Mouse (Mus musculus) intestine, postnatal 0 days (tissue): ENCODE data around the gene Znrf1. TPM values are rescaled to one million over a fixed set of nuclear protein-coding genes. Genes with fewer than 3 reads are reported as not detected.

Experiments
- ATAC-seq: fragments of 200-750 bp; cut with Nextera tagmentation; 2 replicates; pipeline ENCODE4 v1.8.0; 2017; ENCODE audit warnings: mild to moderate bottlenecking, moderate TSS enrichment, moderate library complexity
- H3K27ac ChIP-seq: fragments of 300-500 bp; sonication (generic); 2 replicates; pipeline ENCODE4 v1.5.1; 2014; ENCODE audit warnings: mild to moderate bottlenecking, low read depth, low read length, moderate library complexity
- H3K27me3 ChIP-seq: fragments of 300-500 bp; sonication (generic); replicated peaks from 2 replicates; pipeline ENCODE4 v1.6.1; 2014; ENCODE audit warnings: low read length, mixed read lengths; ENCODE audit not compliant: control insufficient read depth, insufficient read depth
- H3K36me3 ChIP-seq: fragments of 300-500 bp; sonication (generic); 2 replicates; pipeline ENCODE4 v1.6.1; 2014; ENCODE audit warnings: mild to moderate bottlenecking, moderate library complexity; ENCODE audit not compliant: control insufficient read depth, insufficient read depth
- H3K4me1 ChIP-seq: fragments of 300-500 bp; sonication (generic); replicated peaks from 2 replicates; pipeline ENCODE4 v1.6.1; 2014; ENCODE audit warnings: antibody characterized with exemption, low read length, mixed read lengths; ENCODE audit not compliant: control insufficient read depth, insufficient read depth
- H3K4me2 ChIP-seq: fragments of 300-500 bp; sonication (generic); replicated peaks from 2 replicates; pipeline ENCODE4 v1.6.1; 2014; ENCODE audit warnings: low read depth, mild to moderate bottlenecking, moderate library complexity
- H3K4me3 ChIP-seq: fragments of 300-500 bp; sonication (generic); 2 replicates; pipeline ENCODE4 v1.5.1; 2014; ENCODE audit warnings: low read depth, low read length
- H3K9ac ChIP-seq: fragments of 300-500 bp; sonication (generic); 2 replicates; pipeline ENCODE4 v1.6.1; 2014; ENCODE audit warnings: mild to moderate bottlenecking, low read depth, low read length
- H3K9me3 ChIP-seq: fragments of 300-500 bp; sonication (generic); 2 replicates; pipeline ENCODE4 v1.6.1; 2016; ENCODE audit warnings: mixed run types; ENCODE audit not compliant: control insufficient read depth
- CTCF ChIP-seq: sonication (generic); IDR thresholded peaks from 2 replicates; pipeline ENCODE4 v1.5.1; 2016; ENCODE audit warnings: low read depth, mild to moderate bottlenecking, control low read depth, antibody characterized with exemption, moderate library complexity
- whole genome bisulfite sequencing: fragments of 180-500 bp; shearing (Covaris S2); extraction: QIAGEN DNeasy Blood & Tissue Kit; methylation state at CpG from one replicate; pipeline ENCODE4 v1.1.7; 2014; 5-methylcytosine and 5-hydroxymethylcytosine counted together
- polyA plus RNA-seq: library from polyadenylated mRNA; unstranded; fragments of >200 nt; fragmentation: Nextera tagmentation; extraction: Ambion mirVana; gene quantifications from 2 replicates; pipeline ENCODE4 v1.2.1, GENCODE M21; 2015

The Znrf1 gene
- polyA plus RNA-seq, 1 experiment from 2014 or later = 11.7 TPM

DNA sequence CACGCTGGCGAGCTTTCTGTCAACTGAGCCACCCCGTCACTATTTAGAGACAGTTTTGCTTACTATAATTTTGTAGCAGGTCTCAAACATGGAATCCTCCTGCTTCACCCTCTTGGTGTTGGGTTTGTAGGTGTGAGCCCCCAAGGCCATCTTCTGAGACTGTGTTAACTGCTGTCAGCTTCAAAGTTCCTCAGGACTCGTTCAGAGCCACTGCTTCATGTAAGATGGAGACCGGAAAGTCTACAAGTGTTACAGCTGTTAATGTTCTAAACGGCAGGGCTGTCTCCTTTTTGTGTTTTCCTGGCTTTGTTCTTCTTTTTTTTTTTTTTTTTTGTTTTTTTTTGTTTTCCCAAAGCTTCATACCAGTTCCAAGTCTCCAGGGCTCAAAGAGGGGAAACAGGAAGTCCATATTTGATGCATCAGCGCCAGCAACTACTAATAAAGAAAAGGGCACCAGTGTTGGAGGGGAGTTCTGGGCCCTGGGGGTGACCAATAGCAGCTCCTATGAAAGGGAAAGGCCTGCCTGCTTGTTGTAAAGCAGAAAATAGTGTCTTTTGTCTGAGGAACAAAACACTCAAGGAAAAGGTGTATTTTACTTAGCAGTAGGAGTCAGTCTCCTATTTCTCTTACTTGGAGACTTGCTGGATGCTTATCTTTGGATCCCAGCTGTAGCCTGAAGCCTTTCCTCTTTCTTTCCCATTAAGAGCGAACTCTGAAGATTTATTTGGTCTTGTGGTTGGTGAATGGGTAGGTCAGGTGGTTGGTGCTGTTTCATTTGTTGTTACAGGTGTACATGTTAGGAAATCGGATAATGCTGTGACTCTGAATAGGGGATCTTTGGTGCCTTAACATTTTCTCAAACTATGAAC is 14.3 kb downstream of the Znrf1 start:
- Histone ChIP-seq H3K9ac (no peak overlapping the region), H3K4me1 (0 out of 2 replicates have a peak, but pooled peaks cover 2% of the 10 kb centered on the region), H3K27me3 (no peaks in the 10 kb centered on the region), H3K9me3 (no peaks in the 10 kb centered on the region), H3K27ac (no peak overlapping the region), H3K4me2 (no peak overlapping the region), H3K4me3 (no peak overlapping the region), H3K36me3 (no peaks in the 10 kb centered on the region)
- TF ChIP-seq CTCF = no peak
- no peak for ATAC-seq
- WGBS = 73% methylated on average over 9 of the region's 9 CpGs

DNA sequence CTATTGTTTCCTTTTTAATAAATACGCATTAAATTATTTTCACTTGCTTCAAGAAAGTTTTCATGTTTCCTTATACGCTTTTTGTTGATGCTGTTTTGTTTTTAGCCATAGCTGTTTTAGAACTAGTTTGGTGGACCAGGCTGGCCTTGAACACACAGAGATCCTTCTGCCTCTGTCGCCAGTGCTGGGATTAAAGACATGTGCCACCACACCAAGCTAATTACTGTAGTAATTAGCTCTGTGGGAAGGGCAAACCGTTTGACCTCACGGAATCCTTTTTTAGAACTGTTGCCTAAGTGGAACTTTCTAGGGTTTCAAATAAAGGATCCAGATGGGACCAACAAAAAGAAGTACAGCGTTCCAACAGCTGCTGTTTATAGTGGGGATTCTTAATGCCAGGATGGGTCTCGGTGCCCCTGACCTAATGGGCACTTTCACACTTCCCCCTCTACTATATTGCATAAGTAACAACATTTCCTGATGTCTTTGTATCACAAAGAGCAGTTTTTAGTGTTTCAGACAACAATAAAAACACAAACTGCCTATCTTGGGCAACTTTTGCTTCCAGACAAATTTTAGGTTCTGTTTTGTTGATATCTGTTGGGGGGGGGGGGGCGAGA is 15.7 kb downstream of the Znrf1 start:
- H3K4me2 ChIP-seq = no peak overlapping the region
- no peaks in the 10 kb centered on the region for H3K36me3 ChIP-seq
- H3K4me1 ChIP-seq = 0 out of 2 replicates have a peak, but pooled peaks cover 3% of the 10 kb centered on the region
- WGBS = 76% methylated on average over 8 of the region's 8 CpGs
- H3K27me3 ChIP-seq = no peaks in the 10 kb centered on the region
- H3K9me3 ChIP-seq = no peaks in the 10 kb centered on the region
- H3K27ac ChIP-seq = no peak overlapping the region
- H3K4me3 ChIP-seq = no peak overlapping the region
- TF ChIP-seq CTCF = no peak
- no peak for ATAC-seq
- H3K9ac ChIP-seq = no peak overlapping the region

DNA sequence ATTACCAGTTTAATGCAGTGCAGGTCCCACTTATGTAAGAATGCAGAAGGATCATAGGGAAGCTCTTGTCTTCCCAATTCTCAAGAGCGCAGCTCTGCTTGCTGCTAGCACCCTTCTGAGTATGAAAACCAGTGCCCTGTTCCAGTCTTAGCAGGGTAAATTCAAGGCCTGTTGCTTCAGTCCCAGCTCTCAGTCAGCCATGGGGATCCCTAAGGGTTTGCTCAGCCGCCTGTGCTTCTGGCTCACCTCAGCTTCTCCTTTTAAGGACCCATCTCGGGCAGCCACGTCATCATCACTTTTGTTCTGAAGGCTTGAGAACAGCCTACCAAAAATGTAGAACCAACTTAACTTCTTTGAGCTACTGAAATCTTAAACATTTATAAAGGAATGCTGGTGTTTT is 25.9 kb downstream of the Znrf1 start:
- no peak for ATAC-seq
- Histone ChIP-seq H3K4me2 (no peak overlapping the region), H3K9ac (no peak overlapping the region), H3K27ac (no peak overlapping the region; the same call in 1 of the 2 replicates), H3K36me3 (no peaks in the 10 kb centered on the region), H3K27me3 (no peaks in the 10 kb centered on the region), H3K4me3 (no peak overlapping the region), H3K9me3 (no peaks in the 10 kb centered on the region), H3K4me1 (no peaks in the 10 kb centered on the region)
- 86% methylated on average over 4 of the region's 4 CpGs for whole genome bisulfite sequencing
- TF ChIP-seq CTCF = no peak

DNA sequence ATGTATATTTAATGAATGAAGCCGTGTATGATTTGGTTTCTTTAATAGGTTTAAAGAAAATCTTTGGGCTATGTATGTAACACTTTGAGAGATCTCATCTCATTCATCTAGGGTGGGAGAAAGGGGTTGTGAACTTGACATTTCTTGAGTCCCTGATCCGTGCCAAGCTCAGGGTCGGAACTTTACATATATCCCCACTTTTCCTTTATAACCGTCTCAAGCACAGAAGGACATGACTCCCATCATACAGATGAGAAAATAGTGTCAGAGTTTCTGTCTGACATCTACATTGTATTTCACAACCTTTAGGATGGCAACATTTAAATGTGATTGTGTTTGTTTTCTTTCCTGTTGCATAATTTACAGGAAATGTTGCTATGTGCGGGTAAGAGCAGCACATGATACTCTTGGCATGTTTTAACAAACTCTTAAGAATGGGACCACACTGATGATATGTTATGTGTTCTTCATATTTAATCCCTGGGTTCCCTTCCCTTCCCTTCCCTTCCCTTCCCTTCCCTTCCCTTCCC is 26.4 kb downstream of the Znrf1 start:
- H3K9me3 ChIP-seq = no peaks in the 10 kb centered on the region
- H3K36me3 ChIP-seq = no peaks in the 10 kb centered on the region
- no peaks in the 10 kb centered on the region for H3K4me1 ChIP-seq
- no peak for ATAC-seq
- TF ChIP-seq CTCF = no peak
- no peaks in the 10 kb centered on the region for H3K27me3 ChIP-seq
- WGBS = 88% methylated on average over 5 of the region's 5 CpGs
- H3K4me2 ChIP-seq = no peak overlapping the region
- H3K9ac ChIP-seq = no peak overlapping the region
- no peak overlapping the region for H3K27ac ChIP-seq
- no peak overlapping the region for H3K4me3 ChIP-seq

DNA sequence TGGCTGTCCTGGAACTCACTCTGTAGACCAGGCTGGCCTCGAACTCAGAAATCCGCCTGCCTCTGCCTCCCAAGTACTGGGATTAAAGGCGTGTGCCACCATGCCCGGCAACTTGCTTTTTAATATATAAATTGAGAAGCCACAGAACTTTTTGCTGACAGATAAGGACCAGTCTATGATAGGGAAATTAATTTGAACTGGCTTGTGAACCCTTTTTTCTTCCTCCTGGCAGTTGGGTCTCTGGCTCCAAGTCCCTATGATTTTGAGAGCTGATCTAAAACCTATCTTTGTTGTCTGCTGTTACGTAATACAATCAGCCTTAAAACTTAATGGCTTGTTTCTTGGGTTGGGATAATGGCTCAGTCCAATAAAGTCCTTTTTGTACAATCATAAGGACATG is 27.2 kb downstream of the Znrf1 start:
- Histone ChIP-seq H3K4me3 (no peak overlapping the region), H3K27me3 (no peaks in the 10 kb centered on the region), H3K27ac (no peak overlapping the region), H3K9me3 (no peaks in the 10 kb centered on the region), H3K9ac (no peak overlapping the region), H3K4me2 (no peak overlapping the region), H3K4me1 (no peaks in the 10 kb centered on the region), H3K36me3 (no peaks in the 10 kb centered on the region)
- no peak for ATAC-seq
- no peak for TF ChIP-seq CTCF
- WGBS = 87% methylated on average over 4 of the region's 5 CpGs

DNA sequence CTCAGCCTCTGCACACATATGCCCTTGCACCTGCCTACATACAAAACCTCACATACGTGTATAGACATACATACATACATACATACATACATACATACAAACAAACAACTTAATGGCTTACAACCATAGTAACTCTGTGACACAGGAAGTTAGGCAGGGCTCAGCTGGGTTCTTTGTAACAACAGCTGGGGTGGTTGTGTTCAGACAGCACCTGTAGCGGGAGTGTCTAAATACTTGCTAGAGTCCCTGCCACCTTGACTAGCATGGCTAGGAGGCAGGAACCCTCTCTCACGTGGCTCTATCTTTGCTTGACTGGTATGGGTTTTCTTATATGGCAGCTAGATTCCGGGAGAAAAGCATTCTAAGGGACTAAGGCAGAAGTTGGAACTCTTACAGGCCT is 27.8 kb downstream of the Znrf1 start:
- no peak for TF ChIP-seq CTCF
- 84% methylated on average over 4 of the region's 4 CpGs for WGBS

More for the DNA sequence above, 27.8 kb downstream of the Znrf1 start:
- no peaks in the 10 kb centered on the region for H3K4me1 ChIP-seq
- H3K9me3 ChIP-seq = no peaks in the 10 kb centered on the region
- no peak for ATAC-seq
- H3K4me3 ChIP-seq = no peak overlapping the region
- H3K27ac ChIP-seq = no peak overlapping the region
- no peak overlapping the region for H3K4me2 ChIP-seq
- no peaks in the 10 kb centered on the region for H3K27me3 ChIP-seq
- H3K9ac ChIP-seq = no peak overlapping the region
- no peaks in the 10 kb centered on the region for H3K36me3 ChIP-seq
